Mouse (Mus musculus) megakaryocyte, embryonic 14.5 days (primary cell): ENCODE measurements around the gene Olfr194.
"Not testable (repeated sequence)": the region's sequence is repeated elsewhere in the genome, so short reads cannot be mapped to it uniquely, and the experiment has no call there.

Experiments
- FLI1 ChIP-seq: IDR thresholded peaks from 2 replicates; pipeline ENCODE4 v1.6.1; 2012; ENCODE audit warnings: low read length, inconsistent platforms, mixed read lengths
- GATA1 ChIP-seq: IDR thresholded peaks from 3 replicates; pipeline ENCODE4 v1.6.1; 2012; ENCODE audit warnings: mixed read lengths, low read length, inconsistent platforms, borderline replicate concordance

GRCm38 (mm10) chr16:59081113-59081512 is 39.8 kb downstream of the Olfr194 start:
- TF ChIP-seq GATA1, FLI1: not testable (repeated sequence)
